14 mouse cellular contexts compared by ENCODE assay signal in the genomic region with DNA sequence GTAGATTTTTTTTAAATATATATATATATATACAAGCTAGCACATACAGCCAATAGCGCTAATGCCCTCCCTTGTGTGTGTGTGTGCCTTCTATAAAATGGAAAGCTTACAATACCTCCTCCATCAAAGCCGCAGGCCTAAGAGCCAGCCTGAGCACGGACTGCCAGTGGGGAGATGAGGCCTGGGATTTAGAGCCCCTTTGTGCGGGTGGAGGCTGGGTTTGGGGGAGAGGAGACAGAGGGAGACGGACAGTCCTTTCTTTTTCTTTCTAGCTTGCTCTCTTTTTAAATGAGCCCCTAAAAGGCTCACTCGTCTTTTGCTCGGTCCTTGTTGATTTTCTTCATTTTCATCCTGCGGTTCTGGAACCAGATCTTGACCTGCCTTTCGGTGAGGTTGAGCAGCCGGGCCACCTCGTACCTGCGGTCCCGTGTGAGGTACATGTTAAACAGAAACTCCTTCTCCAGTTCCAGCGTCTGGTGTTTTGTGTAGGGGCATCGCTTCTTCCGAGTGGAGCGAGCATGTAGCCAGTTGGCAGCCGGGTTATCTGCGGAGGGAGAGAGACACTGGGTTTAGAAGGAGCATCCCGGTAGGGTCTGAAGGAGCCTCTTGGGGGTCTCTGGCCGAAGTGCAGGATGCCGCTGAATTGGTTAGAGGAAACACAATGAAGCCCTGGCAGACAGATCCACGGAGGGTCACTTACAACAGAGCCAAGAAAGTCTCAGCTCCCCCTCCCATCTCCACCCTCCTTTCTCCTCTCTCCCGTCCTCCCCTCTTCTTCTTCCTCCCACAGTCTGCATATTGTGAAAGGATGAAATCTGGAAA. TPM values are rescaled to one million over a fixed set of nuclear protein-coding genes. Genes with fewer than 3 reads are reported as not detected.
DNase-seq lines count a peak whose midpoint lies in the region; ATAC-seq lines count a peak whose summit lies in the region.
"Had no signal": no experiment of that assay in that cellular context is flagged by ENCODE, and none has a peak within 500 bp of the region (broad histone marks: within the 10 kb centered on the region; RNA-seq: fewer than 3 reads in every experiment).

No protein-coding gene starts in this region.

- WGBS in liver, embryonic 12.5 days (ENCODE audit: insufficient replicate concordance), result 5% methylated on average over 24 of the region's 24 CpGs

- H3K36me3 ChIP-seq in liver, embryonic 12.5 days, result no peaks in the 10 kb centered on the region
- H3K36me3 ChIP-seq: G1E; lung, embryonic 15.5 days had no signal

- H3K9ac ChIP-seq in liver, embryonic 12.5 days, result no peak overlapping the region
- H3K9ac ChIP-seq: forebrain, postnatal 0 days; lung, embryonic 15.5 days had no signal

- peak overlapping the region; percentile 25; the same call in 1 of the 2 replicates for H3K4me3 ChIP-seq in liver, embryonic 12.5 days
- H3K4me3 ChIP-seq: lung, embryonic 15.5 days had no signal

- ATAC-seq in liver, embryonic 12.5 days, result no peak
- ATAC-seq: forebrain, postnatal 0 days had no signal

- no peak overlapping the region for H3K27ac ChIP-seq in liver, embryonic 12.5 days
- H3K27ac ChIP-seq: lung, embryonic 15.5 days had no signal

- DNase-seq in testis, postnatal 10 days (ENCODE audit: low spot score), result peak; percentile 33
- DNase-seq in testis, postnatal 14 days (ENCODE audit: low spot score), result no peak
- DNase-seq in kidney, adult 9 months, result peak; percentile 42
- DNase-seq in lung, postnatal 10 days, result no peak
- DNase-seq in lung, adult 18-20 months, result no peak
- no peak for DNase-seq in frontal cortex, adult 2 months (ENCODE audit: extremely low spot score in 1 of 2, low spot score in 1 of 2)
- DNase-seq: adrenal gland, adult 2 months; forebrain, postnatal 0 days; thymus, adult 18-20 months had no signal

- peaks cover 12% of the 10 kb centered on the region for H3K4me1 ChIP-seq in liver, embryonic 12.5 days

- H3K4me2 ChIP-seq in liver, embryonic 12.5 days, result 0 out of 2 replicates have a peak overlapping the region, but pooled peaks have one; percentile 8

- peaks cover 99% of the 10 kb centered on the region for H3K27me3 ChIP-seq in liver, embryonic 12.5 days (replicated peaks)

- H3K9me3 ChIP-seq in liver, embryonic 12.5 days (replicated peaks), result no peaks in the 10 kb centered on the region
- H3K9me3 ChIP-seq: G1E; lung, embryonic 15.5 days had no signal

RNA-seq across cellular contexts. Expression of a gene that starts 2.5 kb away (rescaled TPM):
- 0.74 and 0.81 TPM in 2 replicates for polyA plus RNA-seq in liver, embryonic 12.5 days (2016; fragmentation: Nextera tagmentation; extraction: Ambion mirVana)
- polyA plus RNA-seq in frontal cortex, adult 2 months (2012; rRNA removed), result 0.17 TPM in 1 of 2 replicates, not detected in the other
- polyA plus RNA-seq: forebrain, postnatal 0 days had no signal

RNA-seq across cellular contexts. Expression of a gene that starts 6.7 kb away (rescaled TPM):
- 1.2 and 1.4 TPM in 2 replicates for polyA plus RNA-seq in liver, embryonic 12.5 days (2016; fragmentation: Nextera tagmentation; extraction: Ambion mirVana)
- polyA plus RNA-seq in frontal cortex, adult 2 months (2012; rRNA removed), result not detected in 2 replicates
- polyA plus RNA-seq: forebrain, postnatal 0 days; G1E; heart, postnatal 0 days had no signal

RNA-seq across cellular contexts. Expression of a gene that starts 11.0 kb away (rescaled TPM):
- polyA plus RNA-seq in liver, embryonic 12.5 days (2016; fragmentation: Nextera tagmentation; extraction: Ambion mirVana), result not detected in 2 replicates
- polyA plus RNA-seq in frontal cortex, adult 2 months (2012; rRNA removed), result not detected in 2 replicates
- polyA plus RNA-seq: forebrain, postnatal 0 days; G1E; heart, postnatal 0 days; lung, embryonic 15.5 days had no signal

RNA-seq across cellular contexts. Expression of a gene that starts 11.0 kb away (rescaled TPM):
- 0.97 and 1.2 TPM in 2 replicates for polyA plus RNA-seq in liver, embryonic 12.5 days (2016; fragmentation: Nextera tagmentation; extraction: Ambion mirVana)
- not detected in 2 replicates for polyA plus RNA-seq in frontal cortex, adult 2 months (2012; rRNA removed)
- polyA plus RNA-seq: forebrain, postnatal 0 days; G1E had no signal

RNA-seq across cellular contexts. Expression of a gene that starts 15.6 kb away (rescaled TPM):
- polyA plus RNA-seq in liver, embryonic 12.5 days (2016; fragmentation: Nextera tagmentation; extraction: Ambion mirVana), result 0.14 and 0.20 TPM in 2 replicates
- not detected in 2 replicates for polyA plus RNA-seq in frontal cortex, adult 2 months (2012; rRNA removed)
- polyA plus RNA-seq: embryonic facial prominence, embryonic 11.5 days; forebrain, postnatal 0 days; G1E; heart, postnatal 0 days had no signal

Comparison
In these comparisons a context has a peak if more than half of its experiments do, and no peak if none do; other contexts are left out.
1. DNase-seq: peak in testis, postnatal 10 days (single experiment) and kidney, adult 9 months (single experiment); none in testis, postnatal 14 days (single experiment), lung, postnatal 10 days (single experiment), lung, adult 18-20 months (0 of 2) and frontal cortex, adult 2 months (0 of 2).